Mouse (Mus musculus) adrenal gland, adult (tissue): ENCODE measurements around the gene Cdr1.

ENCODE experiments used
- DNase-seq, 2 experiments: peaks; one replicate each; pipeline ENCODE4 v3.0.0; 2022 to 2023; ENCODE audit warnings: low spot score in 1 of 2; ENCODE audit not compliant: inconsistent age in 2 of 2

The Cdr1 gene

DNA sequence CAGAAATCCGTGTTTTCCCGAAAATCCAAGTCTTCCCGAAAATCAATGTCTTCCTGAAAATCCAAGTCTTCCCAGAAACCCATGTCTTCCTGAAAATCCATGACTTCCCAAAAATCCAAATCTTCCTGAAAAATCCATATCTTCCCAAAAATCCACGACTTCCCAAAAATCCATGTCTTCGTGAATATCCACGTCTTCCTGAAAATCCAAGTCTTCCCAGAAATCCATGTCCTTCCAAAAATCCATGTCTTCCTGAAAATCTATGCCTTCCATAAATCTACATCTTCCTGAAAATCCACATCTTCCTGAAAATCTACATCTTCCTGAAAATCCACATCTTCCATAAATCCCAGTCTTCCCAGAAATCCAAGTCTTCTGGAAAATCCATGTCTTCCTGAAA, at the start of gene Cdr1:
Cdr1 (minus strand) TSS at position 101 of the 400 bp plus-strand sequence.
- DNase-seq, result no peak

DNA sequence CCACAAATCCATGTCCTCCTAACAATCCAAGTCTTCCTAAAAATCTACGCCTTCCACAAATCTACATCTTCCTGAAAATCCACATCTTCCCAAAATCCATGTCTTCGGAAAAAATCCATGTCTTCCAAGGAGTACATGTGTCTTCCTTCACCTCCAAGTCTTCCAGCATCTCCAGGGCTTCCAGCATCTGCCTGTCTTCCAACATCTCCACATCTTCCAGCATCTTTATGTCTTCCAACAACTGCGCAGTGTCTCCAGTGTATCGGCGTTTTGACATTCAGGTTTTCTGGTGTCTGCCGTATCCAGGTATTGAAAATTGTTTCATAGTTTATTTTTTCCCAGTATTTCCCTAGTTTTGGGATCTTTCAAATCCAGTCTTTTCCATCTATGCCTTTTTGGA, 511 bp upstream of the Cdr1 start:
- no peak for DNase-seq

DNA sequence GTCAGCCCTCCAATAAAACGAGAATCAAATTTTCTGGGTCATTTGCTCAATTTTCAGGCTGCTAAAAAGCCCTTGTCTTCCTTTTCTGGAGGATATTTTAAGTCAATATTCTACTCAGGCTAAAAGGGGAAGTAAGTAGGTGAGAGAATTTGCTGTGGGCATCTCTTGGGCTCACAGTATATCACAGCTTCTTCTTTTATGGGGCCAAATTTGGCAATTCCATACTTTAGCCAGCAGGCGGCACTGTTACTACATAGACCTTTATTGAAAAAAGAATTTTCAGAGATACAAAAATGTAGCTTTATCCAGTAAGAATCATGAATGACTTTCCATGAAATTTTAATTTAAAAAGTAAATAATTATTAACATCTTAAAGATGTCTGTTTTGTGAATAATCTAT, 18.8 kb downstream of the Cdr1 start:
- peak in 1 of 2 experiments; percentile 41 for DNase-seq

GRCm38 (mm10) chrX:61161249-61161648, 24.1 kb downstream of the Cdr1 start:
- DNase-seq, result peak in 1 of 2 experiments; percentile 24

GRCm38 (mm10) chrX:61154657-61155256, 30.6 kb downstream of the Cdr1 start:
- no peak for DNase-seq

DNA sequence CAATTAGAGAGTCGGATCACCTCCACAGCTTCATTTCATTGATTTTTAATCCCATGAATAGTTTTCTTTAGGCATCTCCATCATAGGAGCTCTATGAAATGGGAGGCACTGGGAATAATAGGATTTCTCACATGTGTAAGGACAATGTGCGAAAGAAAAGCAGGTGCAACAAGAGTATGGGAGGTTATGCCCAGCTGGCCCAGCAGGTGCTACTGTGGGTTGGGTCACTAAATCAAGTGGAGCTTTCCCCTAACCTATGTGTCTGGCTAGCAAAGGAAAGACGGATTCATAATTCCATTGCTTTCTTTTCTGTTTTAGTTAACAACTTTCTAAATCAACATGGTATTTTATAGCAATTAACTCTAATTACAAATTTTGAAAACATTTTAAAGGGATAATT, 31.1 kb downstream of the Cdr1 start:
- no peak for DNase-seq

DNA sequence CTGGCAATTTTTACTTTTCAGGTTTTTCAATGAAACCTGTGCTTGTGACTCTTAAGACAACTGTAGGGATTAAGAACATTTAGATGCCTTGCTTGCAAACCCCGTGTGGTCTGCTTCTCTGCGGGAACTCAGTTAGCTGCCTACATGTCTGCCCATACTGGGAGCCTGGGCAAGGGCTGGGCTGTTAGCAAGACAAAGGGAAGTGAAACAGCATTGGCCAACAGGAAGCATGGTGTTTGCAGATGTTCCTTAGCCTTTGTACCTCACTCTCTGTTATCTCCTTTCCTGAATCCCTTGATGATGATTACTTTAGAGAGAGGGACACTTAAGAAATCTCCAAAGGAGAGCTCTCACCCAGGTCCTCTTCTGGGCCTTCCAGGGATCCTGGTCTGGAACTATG, 38.8 kb downstream of the Cdr1 start:
- DNase-seq, result no peak

DNA sequence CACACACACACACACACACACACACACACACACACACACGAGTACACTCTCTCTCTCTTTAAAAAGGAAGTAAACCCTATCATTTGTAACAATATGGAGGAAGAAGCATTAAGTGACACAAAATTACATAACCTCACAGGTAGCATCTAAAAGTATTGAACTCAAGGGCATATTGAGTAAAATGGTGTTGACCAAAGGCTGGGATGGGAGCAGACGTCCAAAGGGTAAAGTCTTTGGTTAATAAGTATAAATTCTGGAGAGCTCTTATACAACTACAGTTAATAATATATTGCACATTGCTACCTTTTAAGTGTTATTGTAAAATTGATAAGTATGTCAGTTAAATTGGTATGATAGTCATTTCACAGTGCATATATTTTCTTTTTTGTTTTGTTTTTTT, 39.9 kb downstream of the Cdr1 start:
- DNase-seq, result no peak

GRCm38 (mm10) chrX:61134592-61134991, 50.8 kb downstream of the Cdr1 start:
- DNase-seq, result no peak
